Mouse (Mus musculus) lung, postnatal 25 days (tissue): ENCODE measurements around the gene Ern1.

Source experiments
- DNase-seq: peaks from one replicate; pipeline ENCODE4 v3.0.0; 2022; ENCODE audit warnings: low spot score

Gene Ern1

DNA sequence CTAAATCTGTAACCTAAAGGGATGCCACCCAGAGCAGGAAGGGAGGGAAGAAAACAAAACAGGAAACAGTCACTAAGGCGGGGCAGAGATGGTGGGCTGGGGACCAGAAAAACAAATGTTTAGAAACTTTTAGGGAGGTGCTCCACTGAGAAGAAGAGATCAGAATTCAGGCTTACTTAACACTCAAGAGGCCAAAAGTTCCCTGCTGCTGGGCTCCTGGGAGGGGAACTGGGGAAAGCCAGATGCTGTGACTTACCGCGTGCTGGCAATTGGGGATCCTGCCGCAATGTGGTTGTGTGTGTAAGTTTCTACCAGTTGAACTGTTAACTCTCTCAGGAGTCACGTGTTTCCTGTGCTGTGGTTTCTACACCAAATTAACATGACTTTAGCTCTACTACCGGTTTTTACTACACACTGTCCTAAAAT, 99.8 kb downstream of the Ern1 start, which contains the start of gene Icam2:
Gene Icam2 (minus strand): TSS at position 285 of the 426 bp plus-strand sequence.
- peak; percentile 59 for DNase-seq

DNA sequence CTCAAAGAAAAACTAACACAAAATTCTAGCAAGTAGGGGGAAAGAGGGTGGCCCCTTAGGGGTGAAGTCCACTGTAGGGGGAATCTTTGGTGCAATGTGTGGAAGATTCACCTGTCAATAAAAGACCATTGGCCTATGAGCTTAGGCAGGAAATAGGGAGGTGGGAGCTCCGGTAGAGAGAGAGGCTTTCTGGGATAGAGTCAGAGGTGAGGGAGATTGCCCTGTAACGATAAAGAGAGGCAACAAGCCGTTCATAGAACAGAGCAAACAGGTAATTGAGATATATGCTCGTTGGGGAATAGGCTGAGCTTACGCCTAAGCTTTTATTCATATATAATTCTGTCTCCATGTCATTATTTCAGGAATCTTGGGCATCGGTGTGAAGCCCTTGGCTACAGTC, 100.6 kb downstream of the Ern1 start:
- DNase-seq, result no peak

GRCm38 (mm10) chr11:106386409-106386808, 101.2 kb downstream of the Ern1 start:
- DNase-seq, result no peak

DNA sequence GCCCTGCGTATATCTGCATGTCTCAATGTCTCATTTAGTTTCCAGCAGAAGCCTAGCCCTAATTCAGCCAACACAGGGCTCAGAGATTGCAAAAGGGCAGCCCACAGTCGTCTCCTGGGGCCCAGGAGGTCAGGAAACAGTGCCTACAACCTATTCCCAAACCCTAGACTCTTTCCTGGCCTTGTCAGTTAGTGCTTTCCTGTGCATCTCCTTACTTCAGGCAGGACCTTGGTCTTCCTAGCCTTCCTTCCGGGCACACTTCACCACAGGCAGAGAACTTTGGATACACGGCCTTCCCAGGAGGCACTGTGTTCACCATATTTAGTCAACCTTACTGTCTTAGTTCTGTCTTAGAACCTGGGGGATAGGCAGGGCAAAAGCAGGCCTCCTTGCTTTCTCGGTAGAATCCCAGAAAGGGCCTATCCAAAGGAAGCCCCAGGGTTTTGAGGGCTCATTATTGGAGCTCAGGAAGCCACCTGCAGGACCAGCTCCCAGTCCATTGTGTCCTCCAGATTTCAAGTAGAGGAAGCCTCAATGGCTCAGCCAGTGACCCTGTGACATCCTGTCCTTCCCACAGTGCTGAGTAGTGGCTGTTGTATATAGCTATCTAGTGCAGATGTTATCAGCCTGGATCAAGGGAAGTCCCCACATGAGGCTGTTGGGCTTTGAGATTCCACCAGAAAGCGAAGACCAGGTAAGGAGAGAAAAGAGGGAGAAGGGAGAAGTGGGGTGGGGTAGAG, 104.4 kb downstream of the Ern1 start:
- no peak for DNase-seq

- DNase-seq, result peak; percentile 77
Measured at GRCm38 (mm10) chr11:106382424-106382823, 105.2 kb downstream of the Ern1 start.

- peak; percentile 63 for DNase-seq
Measured at GRCm38 (mm10) chr11:106381883-106382282, 105.8 kb downstream of the Ern1 start.

DNA sequence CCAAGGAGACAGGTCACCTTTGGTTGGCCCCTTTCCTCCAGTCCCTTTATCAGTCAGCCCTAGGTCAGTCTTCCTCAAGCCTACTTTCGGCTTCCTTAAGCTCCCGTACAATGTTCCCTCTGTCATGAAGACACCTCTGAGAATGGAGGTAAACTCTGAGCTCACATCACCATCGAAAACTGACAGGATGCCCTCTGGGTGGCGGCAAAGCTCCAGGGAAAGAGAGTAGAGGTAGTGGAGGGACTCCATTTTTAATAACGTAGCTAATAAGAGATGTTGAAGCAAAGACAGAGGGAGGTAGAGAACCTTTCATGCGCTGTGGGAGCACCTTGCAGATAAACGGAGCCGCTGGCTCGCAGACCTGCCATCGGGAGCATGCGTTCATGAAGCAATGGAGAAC, 106.6 kb downstream of the Ern1 start:
- DNase-seq, result no peak

DNA sequence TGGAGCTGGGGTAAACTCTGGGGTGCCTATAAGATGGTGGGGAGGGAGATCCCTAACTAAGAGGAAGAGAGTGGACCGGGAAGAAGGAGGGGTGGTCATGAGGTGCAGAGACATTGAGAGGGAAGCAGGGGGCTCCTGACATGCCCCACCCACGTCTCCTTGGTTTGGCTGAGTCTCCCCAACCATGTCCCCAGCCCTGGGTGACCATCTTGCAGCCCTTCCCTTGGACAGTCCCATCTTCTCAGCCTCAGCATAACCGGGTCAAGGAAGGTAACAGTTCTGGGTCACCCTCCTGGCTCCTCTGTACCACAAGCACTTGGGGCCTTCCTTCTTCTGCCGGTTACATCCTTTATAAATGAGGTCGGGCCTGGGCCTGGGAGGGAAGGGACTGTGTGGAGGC, 112.7 kb downstream of the Ern1 start:
- DNase-seq, result no peak

- peak; percentile 49 for DNase-seq
Measured at GRCm38 (mm10) chr11:106374559-106374958, 113.1 kb downstream of the Ern1 start.

GRCm38 (mm10) chr11:106373998-106374397, 113.7 kb downstream of the Ern1 start:
- no peak for DNase-seq

GRCm38 (mm10) chr11:106366316-106366715, 121.3 kb downstream of the Ern1 start:
- DNase-seq, result peak; percentile 74

GRCm38 (mm10) chr11:106365366-106365765, 122.3 kb downstream of the Ern1 start, which contains the start of gene Prr29:
TSS of gene Prr29 (plus strand) at chr11:106365472.
- DNase-seq, result no peak

- no peak for DNase-seq
Measured at GRCm38 (mm10) chr11:106364712-106365111, 122.9 kb downstream of the Ern1 start.

GRCm38 (mm10) chr11:106359350-106359749, 128.3 kb downstream of the Ern1 start:
- no peak for DNase-seq

GRCm38 (mm10) chr11:106355382-106356128, 132.1 kb downstream of the Ern1 start:
- DNase-seq, result peak; percentile 24

- no peak for DNase-seq
Measured at GRCm38 (mm10) chr11:106354181-106354580, 133.5 kb downstream of the Ern1 start.

- no peak for DNase-seq
Measured at GRCm38 (mm10) chr11:106353188-106353587, 134.5 kb downstream of the Ern1 start, which contains the start of gene Scn4a. TSS of gene Scn4a (minus strand) at chr11:106353288.

GRCm38 (mm10) chr11:106351941-106352340, 135.7 kb downstream of the Ern1 start:
- no peak for DNase-seq

DNA sequence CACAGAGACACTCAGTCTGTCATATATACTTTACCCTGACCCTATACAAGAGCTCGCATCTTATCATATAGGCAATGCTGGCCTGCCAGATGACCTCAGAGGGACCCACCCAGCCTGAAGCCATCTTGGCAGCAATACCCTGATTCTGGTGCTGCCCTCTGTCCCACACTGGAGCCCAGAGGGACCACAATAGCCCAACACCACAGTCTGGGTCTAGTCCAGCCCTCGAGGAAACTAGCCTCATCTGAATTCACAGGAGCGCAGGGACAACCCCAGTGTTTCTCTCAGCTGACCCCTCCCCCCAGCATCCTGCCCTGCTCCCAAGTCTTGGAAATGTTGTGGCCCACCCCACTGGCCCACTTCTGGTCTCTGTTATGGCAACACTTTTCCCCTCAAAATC, 136.4 kb downstream of the Ern1 start:
- DNase-seq, result no peak

- no peak for DNase-seq
Measured at GRCm38 (mm10) chr11:106350853-106351252, 136.8 kb downstream of the Ern1 start.

- no peak for DNase-seq
Measured at GRCm38 (mm10) chr11:106349772-106350171, 137.9 kb downstream of the Ern1 start.

- DNase-seq, result no peak
Measured at GRCm38 (mm10) chr11:106344910-106345309, 142.7 kb downstream of the Ern1 start.
